7 mouse cellular contexts compared by ENCODE assay signal in the genomic region with DNA sequence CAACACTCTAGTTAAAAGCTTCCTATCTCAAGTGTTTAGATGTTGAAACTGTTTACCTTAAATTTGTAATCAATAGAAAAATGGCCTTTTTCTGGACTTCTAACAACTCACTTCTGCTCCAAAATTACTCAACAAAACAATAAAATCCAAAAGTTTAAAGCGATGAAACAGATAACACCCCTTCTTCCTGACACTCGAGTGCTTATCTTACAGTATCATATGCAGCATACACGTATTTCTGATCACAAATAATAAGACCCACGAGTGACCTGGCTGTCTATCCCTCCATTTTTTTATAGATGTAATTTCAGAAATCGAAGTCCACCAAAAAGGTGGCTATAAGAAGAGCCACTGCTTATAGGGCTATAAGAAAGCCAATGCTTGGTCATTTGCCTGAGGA. TPM values are rescaled to one million over a fixed set of nuclear protein-coding genes. Genes with fewer than 3 reads are reported as not detected.
A peak's percentile ranks its signal among the peaks of the same experiment; 100 is the strongest.
DNase-seq lines count a peak whose midpoint lies in the region; ATAC-seq and TF ChIP-seq lines count a peak whose summit lies in the region.

No protein-coding gene starts in this region.

- H3K4me2 ChIP-seq in lung, postnatal 0 days (replicated peaks; ENCODE audit: low read depth, low read length): peak overlapping the region; percentile 74
- peak overlapping the region; percentile 73 for H3K4me2 ChIP-seq in forebrain, embryonic 13.5 days
- peak overlapping the region; percentile 90 for H3K4me2 ChIP-seq in liver, embryonic 13.5 days

- no peaks in the 10 kb centered on the region for H3K9me3 ChIP-seq in lung, postnatal 0 days (ENCODE audit: low read length)
- no peaks in the 10 kb centered on the region for H3K9me3 ChIP-seq in forebrain, embryonic 13.5 days (replicated peaks)
- H3K9me3 ChIP-seq in liver, embryonic 13.5 days (replicated peaks): no peaks in the 10 kb centered on the region

- WGBS in lung, postnatal 0 days: 61% methylated on average over 5 of the region's 5 CpGs
- 87% methylated on average over 5 of the region's 5 CpGs for WGBS in forebrain, embryonic 13.5 days
- 19% methylated on average over 5 of the region's 5 CpGs for WGBS in liver, embryonic 13.5 days (ENCODE audit: insufficient replicate concordance)

- TF ChIP-seq CTCF in lung, postnatal 0 days (IDR thresholded peaks at IDR 0.05): no peak

- peaks cover 12% of the 10 kb centered on the region; the same call in 1 of the 2 replicates for H3K4me1 ChIP-seq in lung, postnatal 0 days (ENCODE audit: insufficient read depth, low read depth, low read length)
- H3K4me1 ChIP-seq in forebrain, embryonic 13.5 days: peaks cover 21% of the 10 kb centered on the region
- H3K4me1 ChIP-seq in liver, embryonic 13.5 days (replicated peaks): peaks cover 73% of the 10 kb centered on the region

- H3K4me3 ChIP-seq in lung, postnatal 0 days (ENCODE audit: low read depth, low read length): no peak overlapping the region
- H3K4me3 ChIP-seq in forebrain, embryonic 13.5 days: peak overlapping the region; percentile 91
- peak overlapping the region; percentile 93 for H3K4me3 ChIP-seq in liver, embryonic 13.5 days (replicated peaks)

- H3K27ac ChIP-seq in lung, postnatal 0 days (ENCODE audit: low read length): no peak overlapping the region
- H3K27ac ChIP-seq in forebrain, embryonic 13.5 days: no peak overlapping the region
- peak overlapping the region; percentile 90 for H3K27ac ChIP-seq in liver, embryonic 13.5 days

- no peak for DNase-seq in lung, postnatal 0 days (ENCODE audit: low spot score)
- DNase-seq in lung, postnatal 10 days: no peak
- no peak for DNase-seq in liver, embryonic 13.5 days
- no peak for DNase-seq in urinary bladder, postnatal 14 days (ENCODE audit: low spot score)
- no peak for DNase-seq in gastrocnemius, postnatal 25 days
- no peak for DNase-seq in cerebellum, adult 9-11 months

- H3K27me3 ChIP-seq in lung, postnatal 0 days (replicated peaks; ENCODE audit: insufficient read depth, low read length): no peaks in the 10 kb centered on the region
- 0 out of 2 replicates have a peak, but pooled peaks cover 5% of the 10 kb centered on the region for H3K27me3 ChIP-seq in forebrain, embryonic 13.5 days
- no peaks in the 10 kb centered on the region for H3K27me3 ChIP-seq in liver, embryonic 13.5 days

- no peaks in the 10 kb centered on the region for H3K36me3 ChIP-seq in lung, postnatal 0 days (ENCODE audit: insufficient read depth, low read length)
- no peaks in the 10 kb centered on the region for H3K36me3 ChIP-seq in forebrain, embryonic 13.5 days (ENCODE audit: poor library complexity, severe bottlenecking)
- peaks cover 5% of the 10 kb centered on the region; the same call in 1 of the 2 replicates for H3K36me3 ChIP-seq in liver, embryonic 13.5 days

- no peak for TF ChIP-seq EP300 in lung, postnatal 0 days (IDR thresholded peaks at IDR 0.05)

- ATAC-seq in lung, postnatal 0 days: no peak
- no peak for ATAC-seq in forebrain, embryonic 13.5 days
- no peak for ATAC-seq in liver, embryonic 13.5 days (ENCODE audit: low read depth)

- H3K9ac ChIP-seq in lung, postnatal 0 days (replicated peaks; ENCODE audit: low read depth): no peak overlapping the region
- peak overlapping the region; percentile 95 for H3K9ac ChIP-seq in forebrain, embryonic 13.5 days
- peak overlapping the region; percentile 94 for H3K9ac ChIP-seq in liver, embryonic 13.5 days

RNA-seq across cellular contexts. Expression of gene Ero1l, which starts 1.6 kb away (rescaled TPM):
- 24.5 and 24.9 TPM in 2 replicates for polyA plus RNA-seq in lung, postnatal 0 days (2015; fragmentation: Nextera tagmentation; extraction: Ambion mirVana)
- 23.7 and 31.7 TPM in 2 replicates for polyA plus RNA-seq in forebrain, embryonic 13.5 days (2015; fragmentation: Nextera tagmentation; extraction: Ambion mirVana)
- 35.0 and 46.9 TPM in 2 replicates for polyA plus RNA-seq in liver, embryonic 13.5 days (2015; fragmentation: Nextera tagmentation; extraction: Ambion mirVana)
- total RNA-seq in gastrocnemius, postnatal 25 days (2021): 1 to 10 TPM; 5.0 to 8.6 TPM

RNA-seq across cellular contexts. Expression of gene Psmc6, which starts 12.7 kb away (rescaled TPM):
- polyA plus RNA-seq in lung, postnatal 0 days (2015; fragmentation: Nextera tagmentation; extraction: Ambion mirVana): 82.1 and 94.4 TPM in 2 replicates
- 200 and 220 TPM in 2 replicates for polyA plus RNA-seq in forebrain, embryonic 13.5 days (2015; fragmentation: Nextera tagmentation; extraction: Ambion mirVana)
- polyA plus RNA-seq in liver, embryonic 13.5 days (2015; fragmentation: Nextera tagmentation; extraction: Ambion mirVana): 112 and 143 TPM in 2 replicates
- 100 to 1,000 TPM in 1 of 2 experiments, 10 to 100 TPM in 1; 95.6 to 107 TPM for total RNA-seq in gastrocnemius, postnatal 25 days (2021)

RNA-seq across cellular contexts. Expression of gene Styx, which starts 34.0 kb away (rescaled TPM):
- 75.1 and 79.7 TPM in 2 replicates for polyA plus RNA-seq in lung, postnatal 0 days (2015; fragmentation: Nextera tagmentation; extraction: Ambion mirVana)
- 49.3 and 50.9 TPM in 2 replicates for polyA plus RNA-seq in forebrain, embryonic 13.5 days (2015; fragmentation: Nextera tagmentation; extraction: Ambion mirVana)
- 22.9 and 24.7 TPM in 2 replicates for polyA plus RNA-seq in liver, embryonic 13.5 days (2015; fragmentation: Nextera tagmentation; extraction: Ambion mirVana)
- 10 to 100 TPM; 47.3 to 62.4 TPM for total RNA-seq in gastrocnemius, postnatal 25 days (2021)
